Mouse (Mus musculus): ENCODE results near the gene Tmprss11d. TPM values are rescaled to one million over a fixed set of nuclear protein-coding genes. Genes with fewer than 3 reads are reported as not detected.
"Not testable (repeated sequence)": the region's sequence is repeated elsewhere in the genome, so short reads cannot be mapped to it uniquely, and the experiment has no call there.

Tmprss11d gene
- polyA plus RNA-seq, 1 experiment = not detected

DNA sequence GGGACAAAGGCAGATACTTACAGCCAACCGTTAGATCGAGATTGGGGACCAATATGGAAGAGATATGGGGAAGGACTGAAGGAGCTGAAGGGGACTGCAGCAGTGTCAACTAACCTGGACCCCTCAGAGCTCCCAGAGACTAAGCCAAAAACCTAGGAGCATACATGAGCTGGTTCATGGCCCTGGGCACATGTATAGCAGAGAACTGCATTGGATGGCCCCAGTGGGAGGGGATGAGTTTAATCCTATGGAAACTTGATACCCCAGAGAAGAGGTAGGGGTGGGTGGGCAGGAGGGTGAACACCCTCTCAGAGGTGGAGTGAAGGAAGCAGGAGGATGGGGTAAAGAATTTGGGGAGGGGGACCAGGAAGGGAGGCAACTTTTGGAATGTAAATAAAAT lies 34.7 kb upstream of the Tmprss11d start:
- no peak overlapping the region for H3K4me3 ChIP-seq
- no peaks in the 10 kb centered on the region for H3K79me2 ChIP-seq (ENCODE audit: control insufficient read depth, insufficient read depth)
- H3K4me2 ChIP-seq (ENCODE audit: low read depth) = no peak overlapping the region
- no peaks in the 10 kb centered on the region for H3K27me3 ChIP-seq (ENCODE audit: control insufficient read depth, insufficient read depth, insufficient read length)
- TF ChIP-seq POLR2A (IDR thresholded peaks at IDR 0.05; ENCODE audit: insufficient read length, low read depth) (no peak), TCF12 (IDR thresholded peaks at IDR 0.05; ENCODE audit: insufficient read depth, poor library complexity, severe bottlenecking) (no peak), E2F4 (IDR thresholded peaks at IDR 0.05; ENCODE audit: insufficient read depth) (no peak), MAX (IDR thresholded peaks at IDR 0.05; ENCODE audit: low read depth) (no peak)
- no peak overlapping the region for H3ac ChIP-seq (ENCODE audit: control insufficient read depth, insufficient read length)
- H3K36me3 ChIP-seq (ENCODE audit: control insufficient read depth, insufficient read depth) = no peaks in the 10 kb centered on the region

DNA sequence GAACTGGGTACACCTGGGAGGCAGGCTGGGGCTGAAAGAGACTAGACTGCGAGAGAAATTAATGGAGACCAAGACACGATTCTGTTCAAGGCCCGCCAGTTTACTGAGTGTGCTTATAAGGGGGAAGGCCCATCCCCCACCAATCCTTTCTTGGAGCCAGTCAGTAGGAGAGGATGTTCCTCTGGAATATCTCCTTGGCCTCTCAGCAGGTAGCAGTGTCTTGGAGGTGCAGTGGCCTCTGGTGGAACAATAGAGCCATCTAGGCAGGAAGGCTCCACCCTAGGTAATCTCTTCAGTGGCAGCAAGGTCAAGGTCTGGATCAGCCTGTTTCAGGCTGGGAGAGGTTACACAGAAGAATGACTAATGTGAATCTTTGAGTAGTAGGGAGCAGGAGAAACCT lies 34.0 kb upstream of the Tmprss11d start:
- Histone ChIP-seq H3K4me3 (no peak overlapping the region), H3K4me2 (ENCODE audit: low read depth) (no peak overlapping the region), H3K27me3 (ENCODE audit: control insufficient read depth, insufficient read depth, insufficient read length) (no peaks in the 10 kb centered on the region), H3K79me2 (ENCODE audit: control insufficient read depth, insufficient read depth) (no peaks in the 10 kb centered on the region), H3ac (ENCODE audit: control insufficient read depth, insufficient read length) (no peak overlapping the region), H3K36me3 (ENCODE audit: control insufficient read depth, insufficient read depth) (no peaks in the 10 kb centered on the region)
- TF ChIP-seq USF1 (IDR thresholded peaks at IDR 0.05; ENCODE audit: low read depth) = no peak
- TF ChIP-seq MYOD1 (IDR thresholded peaks at IDR 0.05; ENCODE audit: control insufficient read depth in 1 of 3, insufficient read length in 2 of 3, low read depth in 2 of 3) = no peak
- no peak for TF ChIP-seq MYOG (IDR thresholded peaks at IDR 0.05; ENCODE audit: control insufficient read depth in 1 of 3, insufficient read depth in 1 of 3, insufficient read length in 2 of 3, low read depth in 2 of 3)
- TF ChIP-seq POLR2AphosphoS2 (IDR thresholded peaks at IDR 0.05; ENCODE audit: insufficient read length, low read depth) = no peak
- TF ChIP-seq SRF (IDR thresholded peaks at IDR 0.05; ENCODE audit: control insufficient read depth, insufficient read length, low read depth) = no peak
- TF ChIP-seq CEBPB (IDR thresholded peaks at IDR 0.05; ENCODE audit: insufficient read depth, poor library complexity, severe bottlenecking) = no peak
- TF ChIP-seq MAX (IDR thresholded peaks at IDR 0.05; ENCODE audit: low read depth) = no peak
- no peak for TF ChIP-seq TCF3 (IDR thresholded peaks at IDR 0.05; ENCODE audit: insufficient read length, low read depth)
- no peak for TF ChIP-seq REST (IDR thresholded peaks at IDR 0.05; ENCODE audit: insufficient read depth, insufficient read length)
- no peak for TF ChIP-seq TCF12 (IDR thresholded peaks at IDR 0.05; ENCODE audit: insufficient read depth, poor library complexity, severe bottlenecking)
- no peak for TF ChIP-seq E2F4 (IDR thresholded peaks at IDR 0.05; ENCODE audit: insufficient read depth)

DNA sequence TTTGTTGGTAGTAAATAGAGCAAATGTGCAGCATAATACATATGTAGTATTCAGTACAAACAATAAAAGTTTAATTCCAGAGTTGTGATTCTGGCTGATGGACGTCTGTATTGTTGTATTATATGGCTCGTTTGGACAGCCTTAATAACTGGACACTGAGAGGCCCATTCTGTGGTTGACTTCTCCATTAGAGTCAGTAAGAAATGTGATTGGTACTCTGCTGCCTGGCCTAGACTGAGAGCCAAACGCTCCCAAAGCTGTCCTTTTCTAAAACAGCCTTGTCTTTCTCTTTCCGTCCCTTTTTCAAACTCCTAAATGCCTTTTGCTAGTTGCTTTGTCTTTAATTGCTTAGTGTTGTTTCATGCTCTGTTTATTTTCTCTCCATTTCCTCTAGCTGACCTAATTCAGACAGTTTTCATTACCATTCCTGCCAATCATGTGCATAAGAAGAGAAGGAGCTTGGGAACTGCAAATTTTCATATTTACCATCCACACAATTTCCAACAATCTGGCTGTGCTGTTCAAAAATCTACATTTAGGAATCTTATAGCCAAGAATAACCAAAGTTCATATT lies 13.7 kb downstream of the Tmprss11d start:
- Histone ChIP-seq H3ac (ENCODE audit: control insufficient read depth, insufficient read length) (no peak overlapping the region), H3K4me3 (no peak overlapping the region), H3K79me2 (ENCODE audit: control insufficient read depth, insufficient read depth) (no peaks in the 10 kb centered on the region), H3K4me2 (ENCODE audit: low read depth) (no peak overlapping the region), H3K27me3 (ENCODE audit: control insufficient read depth, insufficient read depth, insufficient read length) (no peaks in the 10 kb centered on the region), H3K36me3 (ENCODE audit: control insufficient read depth, insufficient read depth) (no peaks in the 10 kb centered on the region)
- TF ChIP-seq MYOD1 (IDR thresholded peaks at IDR 0.05; ENCODE audit: control insufficient read depth in 1 of 3, insufficient read length in 2 of 3, low read depth in 2 of 3) = no peak
- no peak for TF ChIP-seq USF1 (IDR thresholded peaks at IDR 0.05; ENCODE audit: low read depth)
- no peak for TF ChIP-seq E2F4 (IDR thresholded peaks at IDR 0.05; ENCODE audit: insufficient read depth)
- no peak for TF ChIP-seq TCF12 (IDR thresholded peaks at IDR 0.05; ENCODE audit: insufficient read depth, poor library complexity, severe bottlenecking)
- TF ChIP-seq POLR2AphosphoS2 (IDR thresholded peaks at IDR 0.05; ENCODE audit: insufficient read length, low read depth) = no peak
- TF ChIP-seq REST (IDR thresholded peaks at IDR 0.05; ENCODE audit: insufficient read depth, insufficient read length) = no peak
- no peak for TF ChIP-seq MYOG (IDR thresholded peaks at IDR 0.05; ENCODE audit: control insufficient read depth in 1 of 3, insufficient read depth in 1 of 3, insufficient read length in 2 of 3, low read depth in 2 of 3)
- no peak for TF ChIP-seq POLR2A (IDR thresholded peaks at IDR 0.05; ENCODE audit: insufficient read length, low read depth)
- no peak for TF ChIP-seq CEBPB (IDR thresholded peaks at IDR 0.05; ENCODE audit: insufficient read depth, poor library complexity, severe bottlenecking)

DNA sequence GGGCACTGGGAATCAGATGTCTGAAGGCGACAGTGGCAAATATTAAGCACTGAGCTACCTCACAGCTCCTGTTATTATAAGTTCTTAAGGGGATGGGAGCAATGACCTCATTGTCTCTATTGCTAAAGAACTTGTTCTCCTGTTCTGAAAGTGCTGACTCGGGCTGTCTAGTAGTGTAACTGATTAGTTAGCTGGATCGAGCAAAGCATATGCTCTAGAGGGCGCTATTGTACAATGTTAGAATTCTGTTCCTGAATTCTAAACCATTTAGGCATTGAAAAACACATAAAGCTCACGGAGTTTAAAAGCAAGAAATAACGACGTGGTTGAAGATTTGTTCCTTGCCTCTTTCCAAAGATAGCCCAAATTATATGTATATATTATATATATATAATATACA lies 20.3 kb downstream of the Tmprss11d start:
- H3K4me2 ChIP-seq (ENCODE audit: low read depth) = no peak overlapping the region
- TF ChIP-seq MYOG (IDR thresholded peaks at IDR 0.05; ENCODE audit: control insufficient read depth in 1 of 3, insufficient read depth in 1 of 3, insufficient read length in 2 of 3, low read depth in 2 of 3) = no peak
- no peak for TF ChIP-seq REST (IDR thresholded peaks at IDR 0.05; ENCODE audit: insufficient read depth, insufficient read length)
- TF ChIP-seq POLR2AphosphoS2 (IDR thresholded peaks at IDR 0.05; ENCODE audit: insufficient read length, low read depth) = no peak
- no peak for TF ChIP-seq USF1 (IDR thresholded peaks at IDR 0.05; ENCODE audit: low read depth)
- TF ChIP-seq POLR2A (IDR thresholded peaks at IDR 0.05; ENCODE audit: insufficient read length, low read depth) = no peak
- no peak for TF ChIP-seq MAX (IDR thresholded peaks at IDR 0.05; ENCODE audit: low read depth)
- no peak for TF ChIP-seq TCF3 (IDR thresholded peaks at IDR 0.05; ENCODE audit: insufficient read length, low read depth)
- no peak for TF ChIP-seq SRF (IDR thresholded peaks at IDR 0.05; ENCODE audit: control insufficient read depth, insufficient read length, low read depth)
- TF ChIP-seq MYOD1 (IDR thresholded peaks at IDR 0.05; ENCODE audit: control insufficient read depth in 1 of 3, insufficient read length in 2 of 3, low read depth in 2 of 3) = no peak
- no peak for TF ChIP-seq E2F4 (IDR thresholded peaks at IDR 0.05; ENCODE audit: insufficient read depth)
- TF ChIP-seq CEBPB (IDR thresholded peaks at IDR 0.05; ENCODE audit: insufficient read depth, poor library complexity, severe bottlenecking) = no peak
- no peak for TF ChIP-seq TCF12 (IDR thresholded peaks at IDR 0.05; ENCODE audit: insufficient read depth, poor library complexity, severe bottlenecking)
- no peaks in the 10 kb centered on the region for H3K79me2 ChIP-seq (ENCODE audit: control insufficient read depth, insufficient read depth)

DNA sequence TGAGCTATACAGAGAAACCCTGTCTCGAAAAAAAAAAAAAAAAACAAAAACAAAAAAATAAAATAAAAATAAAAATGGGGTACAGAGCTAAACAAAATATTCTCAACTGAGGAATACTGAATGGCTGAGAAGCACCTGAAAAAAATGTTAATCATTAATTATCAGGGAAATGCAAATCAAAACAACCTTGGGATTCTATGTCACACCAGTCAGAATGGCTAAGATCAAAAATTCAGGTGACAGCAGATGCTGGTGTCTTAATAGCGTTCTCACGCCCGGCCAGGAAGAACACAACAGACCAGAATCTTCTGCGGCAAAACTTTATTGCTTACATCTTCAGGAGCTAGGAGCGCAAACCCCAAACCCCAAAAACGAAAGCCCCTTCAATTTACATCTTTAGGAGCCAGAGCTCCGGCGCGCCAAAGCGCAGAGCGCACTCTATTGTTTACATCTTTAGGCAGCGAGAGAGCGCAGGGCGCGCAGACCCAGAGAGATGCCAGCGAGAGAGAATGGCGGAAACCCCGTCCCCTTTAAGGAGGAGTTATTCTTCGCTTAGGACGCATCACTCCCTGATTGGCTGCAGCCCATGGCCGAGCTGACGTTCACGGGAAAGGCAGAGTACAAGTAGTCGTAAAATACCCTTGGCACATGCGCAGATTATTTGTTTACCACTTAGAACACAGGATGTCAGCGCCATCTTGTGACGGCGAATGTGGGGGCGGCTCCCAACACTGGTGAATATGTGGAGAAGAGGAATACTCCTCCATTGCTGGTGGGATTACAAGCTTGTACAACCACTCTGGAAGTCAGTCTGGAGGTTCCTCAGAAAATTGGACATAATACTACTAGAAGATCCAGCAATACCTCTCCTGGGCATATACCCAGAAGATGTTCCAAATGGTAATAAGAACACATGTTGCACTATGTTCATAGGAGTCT lies 54.9 kb downstream of the Tmprss11d start:
- not testable (repeated sequence) for H3K27me3 ChIP-seq (ENCODE audit: control insufficient read depth, insufficient read depth, insufficient read length); H3K4me2 ChIP-seq (ENCODE audit: low read depth); H3K36me3 ChIP-seq (ENCODE audit: control insufficient read depth, insufficient read depth); H3K79me2 ChIP-seq (ENCODE audit: control insufficient read depth, insufficient read depth); H3ac ChIP-seq (ENCODE audit: control insufficient read depth, insufficient read length); H3K4me3 ChIP-seq

More for the DNA sequence above, 20.3 kb downstream of the Tmprss11d start:
- Histone ChIP-seq H3K36me3 (ENCODE audit: control insufficient read depth, insufficient read depth) (no peaks in the 10 kb centered on the region), H3K27me3 (ENCODE audit: control insufficient read depth, insufficient read depth, insufficient read length) (no peaks in the 10 kb centered on the region), H3K4me3 (no peak overlapping the region), H3ac (ENCODE audit: control insufficient read depth, insufficient read length) (no peak overlapping the region)
